Mouse (Mus musculus): ENCODE data around the gene Ccm2l. TPM values are rescaled to one million over a fixed set of nuclear protein-coding genes. Genes with fewer than 3 reads are reported as not detected.

Ccm2l gene
- polyA plus RNA-seq, 1 experiment from 2014 or later = 1.2 TPM

GRCm38 (mm10) chr2:153083824-153084223, 18.1 kb downstream of the Ccm2l start:
- DNase-seq (ENCODE audit: low spot score) = no peak
- peaks cover 4% of the 10 kb centered on the region; the same call in 1 of the 2 replicates for H3K4me1 ChIP-seq
- H3K27me3 ChIP-seq (ENCODE audit: low read depth, poor library complexity, severe bottlenecking) = no peaks in the 10 kb centered on the region
- no peak overlapping the region for H3K27ac ChIP-seq (replicated peaks)
- 91% methylated on average over 4 of the region's 4 CpGs for WGBS
- no peak overlapping the region for H3K4me3 ChIP-seq
- no peaks in the 10 kb centered on the region for H3K9me3 ChIP-seq (replicated peaks)
- no peaks in the 10 kb centered on the region for H3K36me3 ChIP-seq

DNA sequence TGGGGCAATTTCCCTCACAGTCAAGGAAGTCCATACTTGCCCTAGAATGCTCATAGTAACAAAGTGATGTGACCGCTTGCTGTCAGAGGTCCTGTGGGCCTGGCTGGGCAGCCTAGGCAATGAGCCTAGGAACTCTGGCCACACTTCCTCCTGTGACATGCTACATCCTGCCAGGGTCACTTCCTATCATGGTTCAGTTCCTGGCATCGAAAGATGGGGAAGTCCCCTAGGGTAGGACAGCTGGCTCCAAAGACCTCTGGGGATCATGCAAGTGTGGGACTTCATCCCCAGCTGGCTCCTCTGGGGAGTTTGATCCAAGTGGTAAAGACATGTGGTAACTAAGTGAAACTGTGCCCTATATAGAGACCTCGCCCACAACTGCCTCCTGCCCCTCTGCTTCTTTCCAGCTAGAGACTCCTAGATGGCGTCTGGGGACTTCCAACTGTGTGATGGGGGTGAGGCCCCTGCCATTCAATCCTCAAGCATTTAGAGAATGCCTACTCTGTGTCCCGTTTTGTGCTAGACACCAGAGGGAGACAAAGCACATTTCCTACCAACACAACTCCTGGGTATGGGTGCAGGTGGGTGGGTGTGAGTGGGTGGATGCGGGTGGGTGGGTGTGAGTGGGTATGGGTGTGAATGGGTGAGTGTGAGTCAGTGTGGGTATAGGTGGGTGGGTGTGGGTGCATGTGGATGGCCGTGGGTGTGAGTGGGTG, 18.7 kb downstream of the Ccm2l start:
- Histone ChIP-seq H3K27ac (replicated peaks) (no peak overlapping the region), H3K9me3 (replicated peaks) (no peaks in the 10 kb centered on the region), H3K27me3 (ENCODE audit: low read depth, poor library complexity, severe bottlenecking) (no peaks in the 10 kb centered on the region), H3K4me1 (peaks cover 4% of the 10 kb centered on the region; the same call in 1 of the 2 replicates), H3K36me3 (no peaks in the 10 kb centered on the region), H3K4me3 (no peak overlapping the region)
- no peak for DNase-seq (ENCODE audit: low spot score)
- WGBS = 66% methylated on average over 7 of the region's 7 CpGs

DNA sequence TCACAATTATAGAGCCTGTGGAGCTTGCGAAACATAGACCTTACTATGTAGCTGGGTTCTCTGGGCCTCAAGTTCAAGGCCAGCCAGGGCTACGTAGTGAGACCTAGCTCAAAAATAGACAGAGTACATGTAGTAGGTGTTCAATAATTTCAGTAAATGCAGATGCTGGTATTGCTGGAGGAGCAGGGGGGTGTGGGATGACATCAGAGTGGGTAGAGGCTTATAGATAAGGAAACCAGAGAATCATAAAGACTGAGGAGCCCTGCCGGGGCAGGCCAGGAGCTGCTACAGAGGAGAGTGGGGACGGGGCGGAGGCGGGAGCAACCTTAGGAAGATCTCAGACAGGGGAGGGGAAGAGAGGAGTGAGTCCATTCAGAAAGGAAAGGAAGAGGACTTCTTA, 19.8 kb downstream of the Ccm2l start:
- Histone ChIP-seq H3K36me3 (no peaks in the 10 kb centered on the region), H3K27ac (replicated peaks) (no peak overlapping the region), H3K9me3 (replicated peaks) (no peaks in the 10 kb centered on the region), H3K4me1 (peaks cover 4% of the 10 kb centered on the region), H3K4me3 (no peak overlapping the region), H3K27me3 (ENCODE audit: low read depth, poor library complexity, severe bottlenecking) (no peaks in the 10 kb centered on the region)
- 86% methylated on average over 6 of the region's 6 CpGs for WGBS
- DNase-seq (ENCODE audit: low spot score) = no peak

- DNase-seq (ENCODE audit: low spot score) = no peak
- H3K27ac ChIP-seq (replicated peaks) = no peak overlapping the region
- 84% methylated on average over 4 of the region's 4 CpGs for WGBS
- no peaks in the 10 kb centered on the region for H3K27me3 ChIP-seq (ENCODE audit: low read depth, poor library complexity, severe bottlenecking)
- H3K36me3 ChIP-seq = no peaks in the 10 kb centered on the region
- H3K4me3 ChIP-seq = no peak overlapping the region
- no peaks in the 10 kb centered on the region; the same call in 1 of the 2 replicates for H3K4me1 ChIP-seq
- no peaks in the 10 kb centered on the region for H3K9me3 ChIP-seq (replicated peaks)
These were observed 20.4 kb downstream of the Ccm2l start for GRCm38 (mm10) chr2:153086166-153086565.

DNA sequence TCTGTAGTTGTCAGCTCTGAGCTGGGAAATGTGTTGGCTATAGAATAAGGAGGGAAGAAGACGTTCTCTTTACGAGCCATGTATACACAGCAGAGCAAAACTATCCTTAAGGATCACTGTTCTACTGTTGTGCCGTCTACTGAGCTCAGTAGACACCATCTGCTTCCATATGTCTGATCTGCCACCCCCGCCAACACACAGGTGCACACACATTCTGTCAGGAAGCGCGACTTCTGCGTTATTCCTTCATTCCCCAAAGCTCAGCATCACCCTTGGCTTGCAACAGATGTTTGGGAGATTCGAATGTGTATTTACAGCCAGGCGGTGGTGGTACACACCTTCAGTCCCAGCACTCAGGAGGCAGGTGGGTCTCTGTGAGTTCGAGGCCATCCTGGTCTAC, 21.3 kb downstream of the Ccm2l start:
- 89% methylated on average over 10 of the region's 10 CpGs for WGBS
- no peak for DNase-seq (ENCODE audit: low spot score)
- no peaks in the 10 kb centered on the region for H3K36me3 ChIP-seq

GRCm38 (mm10) chr2:153089316-153089715, 23.6 kb downstream of the Ccm2l start:
- WGBS = 62% methylated on average over 2 of the region's 2 CpGs
- Histone ChIP-seq H3K36me3 (no peaks in the 10 kb centered on the region), H3K27ac (replicated peaks) (no peak overlapping the region), H3K9me3 (replicated peaks) (no peaks in the 10 kb centered on the region; the same call in 1 of the 2 replicates), H3K4me1 (no peaks in the 10 kb centered on the region; the same call in 1 of the 2 replicates), H3K27me3 (ENCODE audit: low read depth, poor library complexity, severe bottlenecking) (no peaks in the 10 kb centered on the region), H3K4me3 (no peak overlapping the region)
- DNase-seq (ENCODE audit: low spot score) = no peak

More for the DNA sequence above, 21.3 kb downstream of the Ccm2l start:
- Histone ChIP-seq H3K27ac (replicated peaks) (no peak overlapping the region), H3K4me3 (no peak overlapping the region), H3K4me1 (no peaks in the 10 kb centered on the region; the same call in 1 of the 2 replicates), H3K27me3 (ENCODE audit: low read depth, poor library complexity, severe bottlenecking) (no peaks in the 10 kb centered on the region), H3K9me3 (replicated peaks) (no peaks in the 10 kb centered on the region)

GRCm38 (mm10) chr2:153090551-153091165, 24.9 kb downstream of the Ccm2l start:
- H3K4me1 ChIP-seq = no peaks in the 10 kb centered on the region; the same call in 1 of the 2 replicates
- H3K36me3 ChIP-seq = no peaks in the 10 kb centered on the region
- DNase-seq (ENCODE audit: low spot score) = no peak
- no peak overlapping the region for H3K4me3 ChIP-seq
- no peaks in the 10 kb centered on the region; the same call in 1 of the 2 replicates for H3K9me3 ChIP-seq (replicated peaks)
- 47% methylated on average over 10 of the region's 10 CpGs for WGBS
- no peak overlapping the region for H3K27ac ChIP-seq (replicated peaks)
- H3K27me3 ChIP-seq (ENCODE audit: low read depth, poor library complexity, severe bottlenecking) = no peaks in the 10 kb centered on the region

DNA sequence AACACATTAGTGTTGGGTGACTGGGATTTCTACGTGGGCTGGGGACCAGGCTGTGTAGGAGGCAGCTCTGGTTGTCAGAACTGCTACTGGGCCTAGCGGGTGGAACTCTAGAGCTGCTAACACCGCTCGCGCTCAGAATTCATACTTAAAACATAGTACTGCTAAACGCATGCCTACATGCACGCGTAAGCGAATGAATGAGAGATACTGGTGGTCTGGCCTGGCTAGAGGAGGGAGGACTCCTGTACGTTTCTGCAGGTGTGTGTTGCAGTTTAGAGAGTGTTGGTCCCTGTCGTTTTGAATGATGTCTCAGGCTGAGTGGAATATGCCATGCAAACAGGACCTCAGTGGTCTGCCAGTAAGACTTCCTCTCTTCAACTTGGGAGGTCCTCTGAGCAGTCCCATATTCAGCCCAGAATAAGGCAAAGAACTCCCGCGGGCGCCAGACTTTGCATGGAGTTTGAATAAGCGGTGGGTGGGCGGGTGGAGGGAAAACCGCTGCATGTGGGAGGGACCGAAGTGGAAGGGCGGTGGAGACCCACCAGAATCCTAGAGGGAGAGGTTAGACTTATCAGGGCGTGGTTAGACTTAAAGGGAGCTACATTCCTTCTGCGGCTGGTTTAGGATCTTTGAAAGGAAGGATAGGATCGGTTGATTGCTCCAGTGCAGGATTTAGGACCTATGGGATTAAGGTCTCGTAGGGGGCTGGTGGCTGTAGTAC, 41.5 kb downstream of the Ccm2l start:
- Histone ChIP-seq H3K4me1 (peaks cover 21% of the 10 kb centered on the region), H3K36me3 (no peaks in the 10 kb centered on the region), H3K27ac (replicated peaks) (no peak overlapping the region), H3K9me3 (replicated peaks) (no peaks in the 10 kb centered on the region), H3K27me3 (ENCODE audit: low read depth, poor library complexity, severe bottlenecking) (peaks cover 65% of the 10 kb centered on the region), H3K4me3 (peak overlapping the region; percentile 61)
- WGBS = 35% methylated on average over 23 of the region's 23 CpGs
- DNase-seq (ENCODE audit: low spot score) = peak; percentile 37

- 2% methylated on average over 15 of the region's 15 CpGs for WGBS
- DNase-seq (ENCODE audit: low spot score) = no peak
- Histone ChIP-seq H3K4me1 (peaks cover 21% of the 10 kb centered on the region), H3K27ac (replicated peaks) (no peak overlapping the region), H3K9me3 (replicated peaks) (no peaks in the 10 kb centered on the region), H3K27me3 (ENCODE audit: low read depth, poor library complexity, severe bottlenecking) (peaks cover 65% of the 10 kb centered on the region), H3K36me3 (no peaks in the 10 kb centered on the region), H3K4me3 (peak overlapping the region; percentile 61)
These were observed 42.0 kb downstream of the Ccm2l start for GRCm38 (mm10) chr2:153107802-153108201.

DNA sequence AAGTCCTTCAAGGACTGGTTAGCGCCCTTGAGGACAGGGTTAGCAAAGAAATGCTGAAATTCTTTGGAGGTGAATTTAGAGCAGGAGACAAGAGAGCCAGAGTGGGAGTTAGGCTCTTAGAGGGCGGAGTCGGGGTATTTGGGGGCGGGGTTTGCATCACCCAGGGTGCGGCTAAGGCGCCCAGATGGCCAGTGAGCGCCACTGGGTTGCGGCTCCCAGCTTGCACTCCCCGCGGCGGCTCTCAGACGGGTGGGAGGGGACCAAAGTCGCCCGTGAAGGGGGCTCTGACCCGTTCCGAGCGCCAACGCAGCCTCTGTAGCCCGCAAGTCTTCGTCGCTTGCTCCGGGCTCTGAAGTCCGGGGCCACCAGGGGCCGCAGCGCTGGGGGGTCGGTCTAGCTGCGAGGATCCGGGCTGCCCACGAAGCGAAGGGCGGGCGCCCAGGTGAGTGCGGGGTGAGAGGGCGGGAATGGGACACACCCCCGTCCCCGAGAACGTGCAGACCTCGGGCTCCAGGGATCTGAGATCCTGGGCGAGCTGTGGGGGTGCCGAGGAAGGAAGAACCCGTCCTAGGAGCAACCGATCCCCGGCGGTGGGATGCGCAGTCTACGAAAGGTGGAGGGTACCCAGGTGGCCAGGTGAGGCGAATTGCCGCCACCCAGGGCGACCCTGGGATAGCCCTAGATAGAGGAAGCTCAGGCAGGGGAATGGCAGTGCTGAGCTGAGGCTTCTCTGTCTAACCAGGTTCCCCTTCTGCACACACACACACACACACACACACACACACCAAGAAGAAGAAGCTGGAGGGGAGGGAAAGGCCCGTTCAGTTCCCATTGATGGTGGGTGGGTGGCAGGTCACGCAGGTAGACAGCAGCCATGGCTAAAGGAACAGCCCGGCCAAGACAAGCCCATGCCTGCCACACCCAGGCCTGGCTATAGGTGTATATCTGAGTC, 42.8 kb downstream of the Ccm2l start, which contains the start of gene Hck:
Gene Hck (plus strand): TSS at position 156 of the 952 bp plus-strand sequence.
- Histone ChIP-seq H3K36me3 (no peaks in the 10 kb centered on the region), H3K4me3 (peak within 1 kb of the TSS; percentile 61), H3K4me1 (peaks cover 21% of the 10 kb centered on the region), H3K9me3 (replicated peaks) (no peaks in the 10 kb centered on the region), H3K27me3 (ENCODE audit: low read depth, poor library complexity, severe bottlenecking) (peaks cover 65% of the 10 kb centered on the region), H3K27ac (replicated peaks) (peak within 1 kb of the TSS; percentile 69; the same call in 1 of the 2 replicates)
- WGBS = 3% methylated on average over 49 of the region's 52 CpGs
- peak; percentile 52 for DNase-seq (ENCODE audit: low spot score)

GRCm38 (mm10) chr2:153109596-153109995, 43.8 kb downstream of the Ccm2l start:
- H3K4me3 ChIP-seq = no peak overlapping the region
- H3K9me3 ChIP-seq (replicated peaks) = no peaks in the 10 kb centered on the region
- WGBS = 75% methylated on average over 7 of the region's 7 CpGs
- DNase-seq (ENCODE audit: low spot score) = no peak
- H3K27me3 ChIP-seq (ENCODE audit: low read depth, poor library complexity, severe bottlenecking) = peaks cover 65% of the 10 kb centered on the region
- H3K27ac ChIP-seq (replicated peaks) = no peak overlapping the region
- H3K36me3 ChIP-seq = no peaks in the 10 kb centered on the region
- H3K4me1 ChIP-seq = peaks cover 21% of the 10 kb centered on the region

DNA sequence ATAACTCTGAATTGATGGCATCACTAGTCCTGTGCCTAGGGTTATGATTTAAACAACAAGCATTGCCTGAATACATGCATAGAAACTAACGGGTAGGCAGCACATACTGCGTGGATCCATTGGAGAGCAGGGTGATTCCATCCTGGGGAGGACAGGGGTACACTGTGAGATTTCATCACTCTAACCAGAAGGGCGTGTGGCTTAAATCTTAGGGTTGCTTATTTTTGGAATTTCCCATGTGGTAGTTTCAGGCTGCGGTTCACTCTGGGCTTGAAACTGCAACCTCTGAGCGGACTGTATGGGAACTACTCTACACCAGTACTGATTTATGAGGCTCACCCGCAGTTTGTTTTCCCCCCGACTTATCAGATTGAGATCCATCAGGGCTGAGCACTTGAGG, 45.5 kb downstream of the Ccm2l start:
- H3K4me3 ChIP-seq = no peak overlapping the region
- no peak for DNase-seq (ENCODE audit: low spot score)
- 89% methylated on average over 7 of the region's 7 CpGs for WGBS
- H3K27me3 ChIP-seq (ENCODE audit: low read depth, poor library complexity, severe bottlenecking) = peaks cover 54% of the 10 kb centered on the region
- H3K4me1 ChIP-seq = peaks cover 21% of the 10 kb centered on the region
- no peaks in the 10 kb centered on the region for H3K9me3 ChIP-seq (replicated peaks)
- no peaks in the 10 kb centered on the region for H3K36me3 ChIP-seq
- no peak overlapping the region for H3K27ac ChIP-seq (replicated peaks)
